Mouse (Mus musculus) megakaryocyte progenitor cell, adult 5-6 weeks (primary cell): ENCODE results near the gene Fancd2. TPM values are rescaled to one million over a fixed set of nuclear protein-coding genes. Genes with fewer than 3 reads are reported as not detected.

Source experiments
- ATAC-seq: replicated peaks from 2 replicates; pipeline ENCODE4 v1.8.0; 2016; ENCODE audit warnings: mild to moderate bottlenecking, moderate TSS enrichment, inconsistent platforms; ENCODE audit not compliant: poor library complexity
- total RNA-seq, 2 experiments: library from RNA; stranded (forward) in 1 of 2; stranded (reverse) in 1 of 2; fragments of 157-497, 149-512 nt in 1 of 2; fragments of 200-1000 nt in 1 of 2; gene quantifications; 2 replicates each; pipeline versions ENCODE4 v1.2.3 to v1.2.4; 2015 to 2017

Gene Fancd2
- 24.0 and 24.3 TPM in 2 replicates for total RNA-seq (2015)
- 26.6 and 27.4 TPM in 2 replicates for total RNA-seq (2017)

- peak; percentile 97 for ATAC-seq
These were observed at the start of gene Fancd2, which contains the start of gene Emc3 for GRCm38 (mm10) chr6:113530932-113531839. TSS of gene Fancd2 (plus strand) at chr6:113531682. TSS of gene Emc3 (minus strand) at chr6:113531652.

GRCm38 (mm10) chr6:113482477-113483099, 48.9 kb upstream of the Fancd2 start:
- ATAC-seq = peak; percentile 24

GRCm38 (mm10) chr6:113483100-113483615, 48.3 kb upstream of the Fancd2 start, which contains the start of gene Creld1:
TSS of gene Creld1 (plus strand) at chr6:113483297.
- peak; percentile 89 for ATAC-seq

- peak; percentile 22 for ATAC-seq
These were observed 47.8 kb upstream of the Fancd2 start for GRCm38 (mm10) chr6:113483729-113484128.

GRCm38 (mm10) chr6:113487125-113487576, 44.3 kb upstream of the Fancd2 start:
- peak; percentile 22; the same call in 1 of the 2 replicates for ATAC-seq

- no peak for ATAC-seq
These were observed 42.1 kb upstream of the Fancd2 start for GRCm38 (mm10) chr6:113489410-113489809.

- no peak for ATAC-seq
These were observed 39.2 kb upstream of the Fancd2 start for GRCm38 (mm10) chr6:113492101-113492864.

- peak; percentile 80 for ATAC-seq
These were observed 37.2 kb upstream of the Fancd2 start for GRCm38 (mm10) chr6:113494258-113494788.

- ATAC-seq = 0 out of 2 replicates have a peak, but pooled peaks have one; percentile 15
These were observed 36.3 kb upstream of the Fancd2 start for GRCm38 (mm10) chr6:113495071-113495675.

- ATAC-seq = no peak
These were observed 32.1 kb upstream of the Fancd2 start for GRCm38 (mm10) chr6:113499346-113499745.

GRCm38 (mm10) chr6:113501388-113502084, 29.9 kb upstream of the Fancd2 start, which contains the start of gene Prrt3:
TSS of gene Prrt3 (minus strand) at chr6:113501931.
- ATAC-seq = no peak

GRCm38 (mm10) chr6:113502801-113503200, 28.7 kb upstream of the Fancd2 start:
- ATAC-seq = no peak

- ATAC-seq = no peak
These were observed 25.8 kb upstream of the Fancd2 start for GRCm38 (mm10) chr6:113505689-113506088.

GRCm38 (mm10) chr6:113507130-113507529, 24.4 kb upstream of the Fancd2 start:
- no peak for ATAC-seq

GRCm38 (mm10) chr6:113508272-113508946, 23.1 kb upstream of the Fancd2 start:
- ATAC-seq = peak; percentile 44; the same call in 1 of the 2 replicates

GRCm38 (mm10) chr6:113508947-113509280, 22.6 kb upstream of the Fancd2 start:
- no peak for ATAC-seq

GRCm38 (mm10) chr6:113513944-113514343, 17.5 kb upstream of the Fancd2 start:
- no peak for ATAC-seq

GRCm38 (mm10) chr6:113514600-113514999, 16.9 kb upstream of the Fancd2 start:
- peak; percentile 70 for ATAC-seq
